Mouse (Mus musculus) cerebellum, postnatal 36 days (tissue): ENCODE measurements around the gene Pyy.
A peak's percentile ranks its signal among the peaks of the same experiment; 100 is the strongest.

Experiments used
- DNase-seq, 2 experiments: peaks; one replicate each; pipeline ENCODE4 v3.0.0; 2021 to 2022; ENCODE audit warnings: mixed read lengths in 2 of 2

Pyy gene

DNA sequence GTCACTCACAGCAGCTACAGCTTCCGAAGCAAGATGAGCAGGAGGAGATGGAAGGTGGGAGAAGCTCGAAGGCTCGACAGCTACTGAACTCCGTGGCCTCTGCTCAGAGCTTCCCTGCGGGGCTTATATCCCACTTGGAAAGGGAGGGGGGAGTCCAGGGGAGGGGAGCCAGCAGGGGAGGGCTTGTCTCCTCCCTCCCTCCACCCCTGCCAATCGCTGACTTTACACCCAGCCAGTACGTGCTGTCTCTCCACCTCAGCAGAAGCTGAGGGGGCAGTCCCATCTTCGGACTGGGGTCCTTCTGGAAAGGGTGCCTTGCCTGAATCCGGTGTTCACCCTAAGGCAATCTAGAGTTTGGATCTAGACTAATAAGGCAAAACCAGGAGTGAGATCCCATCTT, at the start of gene Pyy:
TSS of gene Pyy (minus strand) at position 101 of the 400 bp plus-strand sequence.
- no peak for DNase-seq

DNA sequence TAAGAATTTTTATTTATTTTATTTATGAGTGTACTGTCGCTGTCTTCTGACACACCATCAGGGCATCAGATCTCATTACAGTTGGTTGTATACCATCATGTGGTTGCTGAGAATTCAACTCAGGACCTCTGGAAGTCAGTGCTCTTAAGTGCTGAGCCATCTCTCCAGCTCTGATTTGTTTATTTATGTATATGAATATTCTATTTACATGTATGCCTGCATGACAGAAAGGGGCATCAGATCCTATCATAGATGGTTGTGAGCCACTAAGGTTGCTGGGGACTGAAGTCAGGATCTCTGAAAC, 49.1 kb upstream of the Pyy start:
- no peak for DNase-seq

GRCm38 (mm10) chr11:102156039-102156785, 48.6 kb upstream of the Pyy start, which contains the start of gene Tmem101:
Tmem101 (minus strand) TSS chr11:102156404.
- peak; percentile 87 to 90 for DNase-seq

- DNase-seq = no peak
Observed at GRCm38 (mm10) chr11:102147213-102147989, 39.8 kb upstream of the Pyy start.

- no peak for DNase-seq
Observed at GRCm38 (mm10) chr11:102146531-102146930, 38.9 kb upstream of the Pyy start.

DNA sequence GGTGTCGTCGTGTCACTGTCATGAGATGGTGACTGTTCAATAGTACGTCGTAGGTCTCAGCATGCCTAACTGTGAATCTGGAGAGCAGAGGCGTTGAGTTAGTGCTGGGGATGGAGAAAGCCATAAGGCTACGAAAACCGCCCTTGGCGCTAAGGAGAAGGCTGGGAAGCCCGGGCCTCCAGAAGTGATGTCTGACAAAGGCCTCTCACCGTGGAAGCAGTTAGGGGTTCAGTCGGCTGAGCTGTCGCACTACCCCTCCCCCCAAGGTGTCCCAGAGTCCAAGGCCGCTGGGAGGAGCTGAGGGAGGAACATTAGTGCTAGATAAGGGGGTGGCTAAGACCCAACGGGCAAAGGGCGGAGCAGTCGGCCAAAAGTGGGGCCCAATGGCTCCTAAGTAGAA, 38.4 kb upstream of the Pyy start:
- no peak for DNase-seq

- DNase-seq = no peak
Observed at GRCm38 (mm10) chr11:102145471-102146001, 37.9 kb upstream of the Pyy start, which contains the start of gene Nags. Nags (plus strand) TSS chr11:102145513.

DNA sequence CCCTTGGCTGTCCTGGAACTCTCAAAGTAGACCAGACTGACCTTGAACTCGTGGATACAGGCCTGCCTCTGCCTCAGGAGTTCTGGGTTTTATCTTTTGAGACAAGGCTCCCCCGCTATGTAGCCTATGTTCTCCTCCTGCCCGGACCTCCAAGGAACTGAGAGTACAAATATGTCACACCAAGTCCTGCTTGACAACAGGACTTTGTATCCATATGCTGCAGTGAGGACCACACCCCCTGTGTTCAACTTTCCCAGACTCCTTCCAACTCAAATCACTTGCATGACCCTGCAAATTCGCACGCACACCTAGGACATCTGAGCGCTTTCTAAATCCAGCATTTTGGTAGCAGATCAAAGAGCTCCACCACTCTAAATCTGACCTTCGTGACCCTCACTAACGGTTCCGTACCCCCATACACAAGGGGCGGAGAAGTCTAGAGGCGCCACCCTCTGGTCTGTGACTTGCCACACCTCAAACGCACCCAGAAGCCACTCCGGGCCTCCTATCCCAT, 37.4 kb upstream of the Pyy start:
- DNase-seq = no peak

DNA sequence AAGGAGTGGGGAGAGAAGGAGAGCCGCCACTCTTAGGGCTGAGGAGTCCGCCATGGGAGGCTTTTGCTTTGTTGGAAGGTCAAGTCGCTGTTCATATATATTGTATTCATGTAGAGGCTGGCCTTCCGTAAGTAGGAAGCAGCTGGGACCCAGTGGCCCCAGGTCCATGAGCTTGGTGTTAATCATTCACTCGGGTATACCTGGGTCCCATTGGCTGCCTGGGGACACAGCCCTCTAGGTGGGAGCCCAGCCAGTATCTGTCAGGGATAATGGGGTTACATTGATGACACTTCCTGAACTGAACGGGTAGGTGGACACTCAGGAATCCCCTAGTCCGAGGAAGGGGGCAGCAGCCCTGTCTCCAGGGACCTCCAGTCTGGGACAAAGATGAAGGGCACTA, 34.7 kb upstream of the Pyy start:
- no peak for DNase-seq

DNA sequence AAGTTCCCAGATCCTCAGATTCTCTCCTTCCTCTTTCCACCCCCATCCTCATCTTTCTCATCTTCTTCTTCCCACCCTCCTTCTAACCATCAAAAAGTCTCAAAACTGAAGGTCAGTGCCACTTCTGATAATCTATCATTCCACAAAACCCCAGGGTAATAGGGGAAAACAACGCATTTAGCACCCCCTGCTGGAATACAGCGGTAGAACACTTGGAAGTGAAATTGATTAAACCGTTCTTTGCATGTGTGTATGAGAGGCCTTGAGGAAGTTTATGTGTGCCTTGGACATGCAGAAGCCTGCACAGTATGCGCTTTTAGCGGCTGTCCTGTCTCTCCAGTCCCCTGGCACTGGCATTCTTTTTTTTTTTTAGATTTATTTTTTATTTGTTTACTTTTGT, 32.9 kb upstream of the Pyy start:
- DNase-seq = peak; percentile 58 to 80

DNA sequence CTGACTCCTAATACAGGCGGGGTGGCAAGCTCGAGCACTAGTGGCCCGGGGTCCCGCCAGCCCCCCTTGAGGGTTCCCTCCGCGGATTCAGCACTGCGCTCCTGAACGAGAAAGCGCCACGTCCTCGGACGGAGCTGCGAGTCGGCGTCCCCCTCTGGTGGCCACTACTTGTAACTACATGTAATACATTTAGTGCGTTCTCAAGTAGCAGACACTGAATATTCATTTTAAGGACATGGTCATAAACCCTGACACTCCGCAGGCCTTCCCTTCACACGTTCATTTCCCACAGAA, 30.8 kb upstream of the Pyy start:
- DNase-seq = peak; percentile 70 to 71

DNA sequence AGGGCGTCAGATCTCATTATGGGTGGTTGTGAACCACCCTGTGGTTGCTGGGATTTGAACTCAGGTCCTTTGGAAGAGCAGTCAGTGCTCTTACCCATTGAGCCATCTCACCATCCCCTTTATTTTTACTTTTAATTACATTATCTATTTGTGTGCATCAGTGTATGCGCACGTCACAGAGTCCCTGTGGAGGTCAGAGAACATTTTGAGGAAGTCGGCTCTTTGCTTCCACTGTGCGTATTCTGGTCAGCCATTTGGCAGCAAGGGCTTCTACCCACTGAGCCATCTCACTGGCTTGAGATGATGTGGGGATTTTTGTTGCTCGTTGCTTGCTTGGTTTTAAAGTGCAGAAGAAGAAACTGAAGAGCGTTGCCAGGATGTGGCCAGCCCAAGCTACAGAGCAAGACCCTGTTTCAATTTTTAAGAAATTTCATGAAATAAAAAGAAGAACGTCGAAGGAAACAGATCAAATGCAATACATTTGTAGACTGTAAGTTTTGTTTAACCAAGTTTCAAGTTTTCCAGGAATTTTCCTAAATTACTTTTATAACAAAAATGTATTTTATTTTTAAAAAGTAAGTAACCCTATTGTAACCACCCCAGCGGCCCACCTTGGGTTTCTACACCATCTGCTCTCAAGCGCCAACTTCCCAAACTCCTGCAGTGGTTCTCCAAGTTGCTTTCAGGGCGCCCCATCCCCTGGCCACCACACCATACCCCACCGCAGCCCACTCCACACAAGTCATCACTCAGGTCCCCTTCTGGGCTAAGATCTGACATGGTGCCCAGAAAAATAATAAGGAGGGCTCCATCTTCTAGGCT, 30.2 kb upstream of the Pyy start:
- DNase-seq = no peak

- DNase-seq = no peak
Observed at GRCm38 (mm10) chr11:102134516-102134915, 26.9 kb upstream of the Pyy start.

- no peak for DNase-seq
Observed at GRCm38 (mm10) chr11:102117386-102117785, 9.8 kb upstream of the Pyy start.

DNA sequence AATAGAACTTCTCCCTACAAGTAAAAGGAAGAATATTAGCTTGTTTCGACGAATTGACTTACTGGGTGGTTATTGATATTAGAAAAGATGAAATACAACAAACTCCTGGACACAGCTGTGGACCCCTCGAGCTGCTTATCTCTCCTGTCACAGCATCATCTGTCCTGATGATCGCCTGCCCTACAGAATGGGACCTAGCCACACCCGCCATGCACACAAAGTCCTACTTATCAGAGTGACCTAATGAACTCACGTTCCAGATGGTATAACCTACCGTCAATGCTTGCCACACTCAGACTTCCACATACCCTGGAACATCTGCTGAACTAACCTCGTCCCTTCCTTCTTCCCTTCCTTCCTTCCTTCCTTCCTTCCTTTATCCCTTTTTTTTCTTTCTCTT, 8.6 kb upstream of the Pyy start:
- DNase-seq = no peak

DNA sequence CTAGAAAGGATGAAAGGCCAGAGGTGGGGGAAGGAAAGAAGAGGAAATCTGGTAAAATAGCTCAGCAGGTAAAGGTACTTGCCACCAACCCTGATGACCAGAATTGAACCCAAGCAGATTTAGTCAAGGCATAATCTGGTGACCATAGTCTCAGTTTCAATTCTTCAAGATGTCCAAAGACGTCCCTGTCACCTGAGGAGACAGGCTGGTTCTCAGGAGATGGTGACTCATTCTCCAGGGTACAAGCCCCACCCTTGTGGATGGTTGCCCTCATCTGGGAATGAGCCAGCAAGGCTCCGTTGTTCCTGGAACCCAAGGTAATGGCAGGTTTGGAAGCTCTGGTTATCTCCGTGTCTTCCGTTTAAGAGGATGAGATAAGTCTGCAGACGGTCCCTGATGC, 3.9 kb upstream of the Pyy start:
- no peak for DNase-seq

DNA sequence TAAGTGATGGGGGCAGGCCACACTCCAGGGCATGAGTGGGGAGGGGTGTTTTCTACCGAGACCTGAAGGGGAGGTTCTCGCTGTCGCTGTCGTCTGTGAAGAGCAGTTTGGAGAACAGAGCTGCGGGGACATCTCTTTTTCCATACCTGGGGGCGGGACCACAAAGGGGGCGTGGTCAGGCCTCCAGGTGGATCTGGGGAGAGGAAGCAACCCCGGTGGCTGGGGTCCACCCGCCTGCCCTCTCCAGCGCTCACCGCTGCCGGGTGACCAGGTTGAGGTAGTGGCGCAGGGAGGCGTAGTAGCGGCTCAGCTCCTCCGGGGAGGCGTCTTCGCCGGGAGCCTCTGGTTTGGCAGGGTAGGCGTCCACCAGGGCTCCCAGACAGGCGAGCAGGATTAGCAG, 721 bp downstream of the Pyy start:
- DNase-seq = no peak

DNA sequence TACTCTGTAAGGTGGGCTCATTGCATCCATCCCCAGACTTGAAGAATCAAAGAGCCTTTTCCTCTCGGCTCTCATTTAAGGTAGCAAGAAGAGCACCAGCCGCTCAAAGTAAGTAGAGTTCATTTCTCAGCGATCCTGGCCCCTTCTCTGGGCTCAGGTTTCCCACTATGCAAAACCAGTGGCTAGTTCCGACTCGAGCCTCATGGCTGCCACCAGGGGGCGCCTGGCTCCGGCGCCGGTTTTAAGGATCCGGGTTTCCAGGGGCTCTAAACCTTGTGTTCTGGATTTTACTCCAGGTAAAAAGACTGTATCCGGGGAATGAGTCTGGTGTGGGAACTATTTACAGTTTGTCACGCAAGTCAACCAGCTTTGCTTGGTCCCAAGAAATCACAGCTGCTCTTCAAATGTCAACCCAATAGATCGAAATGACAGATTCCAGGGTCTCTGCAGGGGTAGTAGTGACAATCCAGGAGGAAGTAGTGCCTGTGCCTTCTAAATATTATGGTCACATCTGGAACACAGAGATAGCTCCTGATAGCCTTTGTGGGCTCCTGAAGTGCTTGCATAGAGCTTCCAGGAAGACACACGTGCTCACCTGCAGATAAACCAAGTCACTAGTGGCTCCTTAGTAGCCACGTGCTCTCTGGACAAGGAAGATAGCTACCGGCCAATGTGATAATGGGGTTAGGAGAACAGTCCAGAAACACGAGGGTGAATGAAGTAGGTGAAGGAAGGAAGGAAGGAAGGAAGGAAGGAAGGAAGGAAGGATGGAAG, 5.0 kb downstream of the Pyy start:
- DNase-seq = peak; percentile 74 to 77

DNA sequence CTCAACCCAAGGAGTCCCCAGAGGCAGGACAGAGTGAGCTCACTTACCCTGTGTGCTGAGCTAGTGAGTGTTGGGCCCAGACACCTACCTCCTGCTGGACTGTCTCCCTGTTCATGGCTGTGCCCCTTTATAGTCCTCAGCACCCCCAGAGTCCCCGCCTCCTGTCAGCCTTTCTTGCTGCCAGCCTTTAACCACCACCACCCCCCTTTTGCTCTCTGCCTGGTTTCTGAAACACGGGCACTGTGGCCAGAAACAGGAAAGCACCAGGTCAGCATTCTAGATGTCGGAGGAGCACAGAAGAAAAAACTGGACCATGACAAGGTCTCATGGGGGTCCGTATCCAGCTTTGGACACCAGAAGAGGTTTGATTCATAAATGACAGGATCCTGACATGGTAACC, 6.4 kb downstream of the Pyy start, which contains the start of gene Ppy:
TSS of gene Ppy (minus strand) at position 101 of the 400 bp plus-strand sequence.
- no peak for DNase-seq

- peak; percentile 67 to 82 for DNase-seq
Observed at GRCm38 (mm10) chr11:102096887-102097391, 10.7 kb downstream of the Pyy start.

- DNase-seq = no peak
Observed at GRCm38 (mm10) chr11:102096446-102096845, 11.2 kb downstream of the Pyy start.

DNA sequence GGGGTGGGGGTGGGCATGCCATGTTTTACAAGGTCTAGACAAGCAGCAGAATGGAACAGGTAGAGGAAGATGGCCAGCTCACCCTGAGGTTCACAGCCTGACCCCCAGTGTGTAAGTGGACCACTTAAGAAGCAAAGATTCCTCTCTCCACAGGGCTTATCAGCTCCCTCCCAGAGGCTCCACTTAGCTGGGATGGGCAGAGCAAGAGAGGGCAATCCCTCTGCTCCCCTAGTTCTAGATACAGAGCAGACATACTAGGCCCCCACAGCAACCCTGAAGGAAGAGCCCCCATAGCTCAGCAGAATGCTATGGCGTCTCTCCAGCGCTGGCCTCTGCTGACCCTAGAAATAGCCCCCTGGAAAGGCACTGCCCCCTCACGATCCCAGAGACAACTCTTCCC, 12.0 kb downstream of the Pyy start:
- DNase-seq = no peak
